Comparison of ENCODE assay signal across 9 mouse cellular contexts in genomic region chr17:21753342-21754208, GRCm38 (mm10). TPM values are rescaled to one million over a fixed set of nuclear protein-coding genes. Genes with fewer than 3 reads are reported as not detected.
A peak's percentile ranks its signal among the peaks of the same experiment; 100 is the strongest.
DNase-seq lines count a peak whose midpoint lies in the region; ATAC-seq and TF ChIP-seq lines count a peak whose summit lies in the region.
"Had no signal": no experiment of that assay in that cellular context is flagged by ENCODE, and none has a peak within 500 bp of the region (broad histone marks: within the 10 kb centered on the region; RNA-seq: fewer than 3 reads in every experiment).

No protein-coding gene starts in this region.

- intact Hi-C loops in gastrocnemius, adult 2 months (cut with DNase I) = no loop called here

- peaks cover 15% of the 10 kb centered on the region for H3K4me1 ChIP-seq in hindbrain, embryonic 10.5 days (replicated peaks)
- peaks cover 4% of the 10 kb centered on the region; the same call in 1 of the 2 replicates for H3K4me1 ChIP-seq in limb, embryonic 15.5 days
- H3K4me1 ChIP-seq in neural tube, embryonic 12.5 days = peaks cover 10% of the 10 kb centered on the region

- H3K4me3 ChIP-seq in gastrocnemius, adult 2 months = peak overlapping the region; percentile 64
- peak overlapping the region; percentile 53 for H3K4me3 ChIP-seq in hindbrain, embryonic 10.5 days
- H3K4me3 ChIP-seq in limb, embryonic 15.5 days = peak overlapping the region; percentile 36
- H3K4me3 ChIP-seq in neural tube, embryonic 12.5 days = peak overlapping the region; percentile 34
- H3K4me3 ChIP-seq: erythroblast, embryonic 14.5 days had no signal

- peak overlapping the region; percentile 59 for H3K4me2 ChIP-seq in limb, embryonic 15.5 days
- peak overlapping the region; percentile 65 for H3K4me2 ChIP-seq in neural tube, embryonic 12.5 days (replicated peaks)

- no peak for TF ChIP-seq CTCF in gastrocnemius, adult 2 months (IDR thresholded peaks at IDR 0.05)

- no peaks in the 10 kb centered on the region for H3K36me3 ChIP-seq in hindbrain, embryonic 10.5 days
- no peaks in the 10 kb centered on the region for H3K36me3 ChIP-seq in limb, embryonic 15.5 days
- H3K36me3 ChIP-seq in neural tube, embryonic 12.5 days = no peaks in the 10 kb centered on the region

- 14% methylated on average over 20 of the region's 20 CpGs for WGBS in hindbrain, embryonic 10.5 days
- 10% methylated on average over 20 of the region's 20 CpGs for WGBS in limb, embryonic 15.5 days
- 9% methylated on average over 20 of the region's 20 CpGs for WGBS in neural tube, embryonic 12.5 days

- H3K9me3 ChIP-seq in hindbrain, embryonic 10.5 days = no peaks in the 10 kb centered on the region
- no peaks in the 10 kb centered on the region for H3K9me3 ChIP-seq in limb, embryonic 15.5 days
- H3K9me3 ChIP-seq in neural tube, embryonic 12.5 days = no peaks in the 10 kb centered on the region

- H3K27ac ChIP-seq in gastrocnemius, adult 2 months = no peak overlapping the region
- H3K27ac ChIP-seq in hindbrain, embryonic 10.5 days = peak overlapping the region; percentile 80
- H3K27ac ChIP-seq in limb, embryonic 15.5 days = no peak overlapping the region
- H3K27ac ChIP-seq in neural tube, embryonic 12.5 days = no peak overlapping the region

- H3K27me3 ChIP-seq in hindbrain, embryonic 10.5 days (ENCODE audit: insufficient read depth, poor library complexity, severe bottlenecking) = no peaks in the 10 kb centered on the region
- H3K27me3 ChIP-seq in limb, embryonic 15.5 days = no peaks in the 10 kb centered on the region
- H3K27me3 ChIP-seq in neural tube, embryonic 12.5 days (replicated peaks) = no peaks in the 10 kb centered on the region

- no peak for DNase-seq in gastrocnemius, adult 2 months
- DNase-seq in gastrocnemius, adult 18-20 months (ENCODE audit: low spot score) = no peak
- peak; percentile 56 for DNase-seq in embryo, embryonic 10 days (ENCODE audit: low spot score)
- peak; percentile 47 for DNase-seq in hindbrain, embryonic 10.5 days (ENCODE audit: low spot score)
- DNase-seq in MN1 (ENCODE audit: low spot score) = no peak

- H3K9ac ChIP-seq in limb, embryonic 15.5 days = 0 out of 2 replicates have a peak overlapping the region, but pooled peaks have one; percentile 18
- H3K9ac ChIP-seq in neural tube, embryonic 12.5 days = peak overlapping the region; percentile 42; the same call in 1 of the 2 replicates

- ATAC-seq in limb, embryonic 15.5 days (ENCODE audit: insufficient number of reproducible peaks, low FRiP score, low TSS enrichment, low read depth) = no peak
- ATAC-seq in neural tube, embryonic 12.5 days (ENCODE audit: low FRiP score, low read depth) = peak; percentile 60
- no peak for ATAC-seq in activated CD4-positive, CD25-positive, alpha-beta regulatory T cell, adult 4 months

RNA-seq across cellular contexts. Expression of gene Zfp229, which starts 23.0 kb away (rescaled TPM):
- total RNA-seq in gastrocnemius, adult 2 months (2021) = 1 to 10 TPM; 4.9 to 6.0 TPM
- total RNA-seq in gastrocnemius, adult 18-20 months (2021) = 1 to 10 TPM; 5.0 to 5.8 TPM
- 6.8 and 7.9 TPM in 2 replicates for polyA plus RNA-seq in hindbrain, embryonic 10.5 days (2016; fragmentation: Nextera tagmentation; extraction: Ambion mirVana)
- polyA plus RNA-seq in limb, embryonic 15.5 days (2015; fragmentation: Nextera tagmentation; extraction: Ambion mirVana) = 7.1 and 7.5 TPM in 2 replicates
- polyA plus RNA-seq in neural tube, embryonic 12.5 days (2016; fragmentation: Nextera tagmentation; extraction: Ambion mirVana) = 9.9 and 10.6 TPM in 2 replicates
- polyA plus RNA-seq in activated CD4-positive, CD25-positive, alpha-beta regulatory T cell, adult 4 months (2017; shearing (Covaris generic)) = under 1 TPM; 0.34 to 0.50 TPM

RNA-seq across cellular contexts. Expression of gene Zfp760, which starts 46.0 kb away (rescaled TPM):
- total RNA-seq in gastrocnemius, adult 2 months (2021) = under 1 TPM; 0.81 to 0.89 TPM
- under 1 TPM; 0.66 to 0.73 TPM for total RNA-seq in gastrocnemius, adult 18-20 months (2021)
- 13.5 and 18.9 TPM in 2 replicates for polyA plus RNA-seq in hindbrain, embryonic 10.5 days (2016; fragmentation: Nextera tagmentation; extraction: Ambion mirVana)
- 9.9 and 11.5 TPM in 2 replicates for polyA plus RNA-seq in limb, embryonic 15.5 days (2015; fragmentation: Nextera tagmentation; extraction: Ambion mirVana)
- 15.9 and 16.2 TPM in 2 replicates for polyA plus RNA-seq in neural tube, embryonic 12.5 days (2016; fragmentation: Nextera tagmentation; extraction: Ambion mirVana)
- polyA plus RNA-seq in activated CD4-positive, CD25-positive, alpha-beta regulatory T cell, adult 4 months (2017; shearing (Covaris generic)) = 1 to 10 TPM; 7.0 to 8.3 TPM

Comparison
In these comparisons a context has a peak if more than half of its experiments do, and no peak if none do; other contexts are left out.
1. DNase-seq: peak in embryo, embryonic 10 days (single experiment) and hindbrain, embryonic 10.5 days (single experiment); none in gastrocnemius, adult 2 months (single experiment), gastrocnemius, adult 18-20 months (single experiment) and MN1 (single experiment).
2. Peak in every context shown above with its lines, with median percentiles within 50 percentile points of each other: H3K4me3 ChIP-seq.